Mouse (Mus musculus): Measurements from ENCODE around the gene Fam166b.
A peak's percentile ranks its signal among the peaks of the same experiment; 100 is the strongest.

Fam166b gene

DNA sequence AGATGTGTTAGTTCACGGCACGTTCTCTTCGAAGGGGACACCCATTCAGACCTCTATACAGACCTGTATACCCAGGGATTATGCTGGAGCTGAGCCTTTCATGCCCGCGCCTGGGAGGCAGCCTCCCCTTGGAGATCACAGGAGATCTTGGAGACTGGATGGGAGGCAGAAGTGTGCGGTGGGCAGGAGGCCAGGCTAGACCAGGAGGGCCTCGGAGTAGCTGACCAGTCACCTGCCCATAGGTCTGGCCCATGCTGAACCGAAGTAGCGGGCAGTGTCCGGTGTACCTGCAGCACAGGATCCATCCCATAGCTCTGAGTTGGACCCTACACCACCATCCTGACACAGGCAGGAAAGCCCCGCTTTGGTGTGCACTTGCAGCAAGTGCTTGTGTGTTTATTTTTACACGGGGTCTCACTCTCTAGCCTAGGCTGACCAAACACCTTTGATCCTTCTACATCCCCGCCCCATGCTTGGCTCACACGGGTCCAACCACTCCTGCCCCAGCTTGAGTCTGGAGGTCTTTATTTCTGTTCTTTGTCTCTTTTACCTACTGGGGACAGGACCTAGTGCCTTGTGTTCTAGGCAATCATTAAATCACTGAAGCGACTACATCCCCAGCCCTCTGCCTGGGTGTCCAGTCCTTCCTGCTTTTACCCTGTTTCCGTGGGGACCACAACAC is 613 bp downstream of the Fam166b start:
- no peak for DNase-seq (ENCODE audit: low spot score)

- no peak for DNase-seq (ENCODE audit: low spot score)
Observed at GRCm38 (mm10) chr4:43427501-43428179, 1.3 kb downstream of the Fam166b start.

DNA sequence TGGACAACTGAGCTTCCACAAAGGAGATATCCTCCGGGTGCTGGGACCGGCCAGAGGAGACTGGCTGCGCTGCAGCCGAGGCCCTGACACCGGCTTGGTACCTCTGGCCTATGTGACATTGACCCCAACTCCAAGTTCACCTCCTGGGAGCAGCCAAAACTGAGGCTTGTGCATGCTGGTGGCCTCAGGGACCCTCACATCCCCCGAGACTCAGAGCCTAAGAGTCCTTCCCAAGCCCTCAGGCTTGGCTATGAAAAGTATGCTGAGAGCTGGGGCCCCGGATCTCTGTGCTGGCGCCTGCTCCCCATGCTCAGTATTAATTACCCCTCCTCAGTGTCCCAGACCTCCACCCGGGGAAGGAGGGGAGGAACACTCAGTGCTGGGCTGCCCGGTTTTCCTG is 2.4 kb downstream of the Fam166b start:
- DNase-seq (ENCODE audit: low spot score), result no peak

DNA sequence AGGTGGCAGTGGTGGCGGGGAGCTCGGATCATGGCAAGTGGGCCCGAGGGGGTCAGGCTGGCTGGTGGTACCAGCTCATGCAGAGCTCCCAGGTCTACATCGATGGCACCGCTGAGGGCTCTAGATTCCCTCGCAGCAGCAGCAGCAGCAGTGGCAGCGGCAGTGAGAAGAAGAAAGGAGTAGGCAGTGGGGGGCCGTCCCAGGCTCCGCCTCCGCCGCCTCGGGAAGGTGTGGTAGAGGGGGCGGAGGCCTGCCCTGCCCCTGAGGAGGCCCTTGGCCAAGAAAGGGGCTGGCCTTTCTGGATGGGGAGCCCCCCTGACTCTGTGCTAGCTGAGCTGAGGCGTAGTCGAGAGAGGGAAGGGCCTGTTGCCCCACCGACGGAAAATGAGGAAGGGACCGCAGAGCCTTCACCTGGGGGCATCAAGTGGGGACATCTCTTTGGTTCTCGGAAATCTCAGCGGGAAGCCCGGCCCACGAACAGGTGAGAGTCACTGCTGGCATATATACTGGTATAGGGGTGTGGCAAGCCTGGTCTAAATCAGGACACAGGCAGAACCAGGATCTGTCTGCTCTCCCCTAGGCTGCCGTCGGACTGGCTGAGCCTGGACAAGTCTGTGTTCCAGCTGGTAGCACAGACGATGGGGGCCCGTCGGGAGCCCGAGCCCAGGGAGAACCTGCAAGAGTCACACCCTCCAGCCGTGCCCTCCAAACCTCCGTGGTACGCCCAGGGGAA is 3.1 kb downstream of the Fam166b start:
- no peak for DNase-seq (ENCODE audit: low spot score)

DNA sequence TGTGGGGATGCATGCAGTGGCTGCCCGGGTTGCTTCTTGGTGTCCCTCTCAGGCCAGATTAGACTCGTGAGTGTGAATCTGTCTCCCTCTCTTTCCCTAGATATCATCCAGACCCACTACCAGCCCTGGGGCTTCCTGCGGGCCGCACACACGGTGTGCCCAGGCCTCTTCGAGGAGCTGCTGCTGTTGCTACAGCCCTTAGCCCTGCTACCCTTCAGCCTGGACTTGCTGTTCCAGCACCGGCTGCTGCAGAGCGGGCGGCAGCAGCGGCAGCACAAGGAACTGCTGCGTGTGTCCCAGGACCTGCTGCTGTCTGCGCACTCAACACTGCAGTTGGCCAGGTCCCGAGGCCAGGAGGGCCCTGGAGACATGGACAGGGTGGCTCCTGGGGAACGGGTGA is 3.7 kb downstream of the Fam166b start:
- no peak for DNase-seq (ENCODE audit: low spot score)

DNA sequence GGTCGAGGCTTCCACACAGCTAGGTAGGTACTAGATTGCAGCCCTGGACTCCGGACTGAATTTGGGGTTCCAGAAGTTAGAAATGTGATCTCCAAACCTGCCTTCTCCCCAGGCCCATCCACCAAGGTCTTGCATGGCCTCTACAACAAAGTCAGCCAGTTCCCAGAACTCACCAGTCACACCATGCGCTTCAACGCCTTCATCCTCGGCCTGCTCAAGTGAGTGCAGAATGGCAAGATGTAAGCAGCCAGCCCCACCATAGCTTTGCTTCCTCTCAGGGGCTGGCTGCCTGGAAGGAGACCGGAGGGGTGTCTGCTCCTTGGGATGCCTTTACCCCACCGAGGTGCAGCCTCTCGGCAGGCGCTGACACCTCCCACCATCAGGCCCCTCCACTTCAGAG is 4.9 kb downstream of the Fam166b start:
- no peak for DNase-seq (ENCODE audit: low spot score)

- no peak for DNase-seq (ENCODE audit: low spot score)
Observed at GRCm38 (mm10) chr4:43423267-43423934, 5.5 kb downstream of the Fam166b start.

DNA sequence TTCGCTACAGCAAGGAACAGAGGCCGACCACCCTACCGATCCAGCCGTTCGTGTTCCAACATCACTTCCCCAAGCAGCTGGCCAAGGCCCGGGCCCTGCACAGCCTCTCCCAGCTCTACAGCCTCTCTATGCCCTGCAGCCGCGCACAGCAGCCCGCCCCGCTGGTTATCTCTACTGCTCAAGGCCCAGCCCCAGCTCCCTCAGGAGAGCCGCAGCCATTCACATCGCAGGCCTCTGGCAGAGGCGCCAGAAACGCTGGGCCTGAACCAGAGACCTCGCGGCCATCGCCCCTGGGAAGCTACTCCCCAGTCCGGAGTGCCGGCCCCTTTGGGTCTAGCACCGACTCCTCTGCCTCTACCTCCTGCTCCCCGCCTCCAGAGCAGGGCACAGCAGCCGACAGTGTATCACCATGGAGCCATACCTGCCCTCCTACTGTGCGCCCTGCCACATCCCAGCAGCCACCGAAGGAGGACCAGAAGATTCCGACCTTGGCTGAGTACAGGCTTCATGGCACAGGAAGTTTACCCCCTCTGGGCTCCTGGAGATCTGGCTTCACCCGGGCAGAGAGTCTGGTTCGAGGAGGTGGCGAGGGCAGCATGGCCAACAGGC is 7.2 kb downstream of the Fam166b start:
- DNase-seq (ENCODE audit: low spot score), result no peak

- peak; percentile 84 for DNase-seq (ENCODE audit: low spot score)
Observed at GRCm38 (mm10) chr4:43420305-43420704, 8.6 kb downstream of the Fam166b start.

DNA sequence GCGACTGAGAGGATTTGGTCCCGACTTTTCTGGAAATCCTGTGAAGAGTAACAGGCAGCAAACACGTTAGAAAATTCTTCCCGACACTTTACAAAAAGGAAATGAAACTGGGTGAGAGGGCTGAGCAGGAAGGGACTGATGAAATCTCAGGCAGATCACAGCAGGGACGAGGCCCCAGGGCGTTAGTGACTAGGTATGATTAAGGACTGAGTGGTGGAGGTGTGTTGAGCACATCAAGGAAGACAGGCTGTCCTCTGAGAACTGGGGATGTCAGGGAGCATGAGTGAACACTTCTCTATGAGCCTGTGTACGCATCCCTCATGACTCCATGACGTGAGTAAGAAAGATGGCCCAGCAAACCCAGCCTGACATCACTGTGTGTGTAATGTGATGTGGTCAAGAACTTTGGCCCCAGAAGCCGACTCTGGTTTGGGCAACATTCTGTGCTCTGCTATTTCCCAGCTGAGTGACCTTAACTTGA is 9.1 kb downstream of the Fam166b start:
- DNase-seq (ENCODE audit: low spot score), result no peak

GRCm38 (mm10) chr4:43418973-43419656 is 9.8 kb downstream of the Fam166b start:
- no peak for DNase-seq (ENCODE audit: low spot score)

DNA sequence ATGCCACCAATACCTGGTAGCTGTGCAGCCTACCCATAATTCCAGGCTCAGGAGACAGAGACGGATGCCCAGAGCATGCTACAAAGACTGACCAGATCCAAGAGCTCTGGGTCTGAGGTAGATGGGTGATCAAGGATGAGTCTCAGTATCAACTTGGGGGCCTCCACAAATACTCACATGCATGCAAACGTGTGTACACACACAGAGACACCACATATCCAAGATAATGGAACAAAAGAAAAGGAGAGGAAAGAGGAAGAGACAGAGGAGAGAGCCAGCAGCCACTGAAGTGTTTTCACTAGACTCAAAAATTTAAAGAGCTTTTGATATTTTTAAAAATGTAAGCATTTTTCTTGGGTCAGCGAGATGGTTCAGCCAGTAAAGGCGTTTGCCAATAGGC is 10.5 kb downstream of the Fam166b start:
- DNase-seq (ENCODE audit: low spot score), result no peak

DNA sequence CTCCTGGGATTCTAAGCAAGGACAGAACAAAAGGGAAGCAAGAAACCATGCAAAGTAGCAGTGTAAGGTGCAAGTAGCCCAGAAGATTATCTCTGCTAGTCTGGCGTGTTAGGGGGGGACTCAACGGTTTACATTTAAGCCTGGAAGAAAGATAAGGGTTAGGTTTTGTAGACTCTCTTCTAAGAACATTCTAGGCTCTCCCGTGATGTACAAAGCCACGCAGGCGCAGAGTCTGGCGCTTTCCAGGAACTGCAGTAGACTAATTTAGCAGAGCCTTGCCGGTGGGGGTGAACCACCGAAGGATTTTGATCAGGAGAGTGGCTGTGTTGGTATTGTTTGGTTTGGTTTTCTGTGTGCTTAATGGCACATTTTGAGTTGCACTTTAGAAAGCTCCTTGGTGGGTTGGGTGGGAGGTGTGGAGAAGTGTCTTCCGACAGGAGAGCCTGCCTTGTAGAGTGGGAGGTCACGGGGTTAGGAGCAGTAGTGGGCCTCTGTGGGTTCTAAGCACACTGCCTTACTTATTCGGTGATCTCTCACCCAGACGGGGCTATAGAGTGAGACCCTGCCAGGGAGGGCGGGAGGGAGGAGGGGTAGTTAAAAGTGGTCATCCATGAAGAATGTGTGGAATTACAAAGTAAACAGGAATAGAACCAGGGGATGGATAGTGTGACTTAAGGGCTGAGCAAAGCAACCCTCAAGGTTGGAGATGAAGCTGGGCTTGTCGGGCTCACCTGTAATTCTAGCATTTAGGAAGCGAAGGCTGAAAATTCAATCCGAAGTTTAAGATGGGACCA is 11.5 kb downstream of the Fam166b start:
- no peak for DNase-seq (ENCODE audit: low spot score)

DNA sequence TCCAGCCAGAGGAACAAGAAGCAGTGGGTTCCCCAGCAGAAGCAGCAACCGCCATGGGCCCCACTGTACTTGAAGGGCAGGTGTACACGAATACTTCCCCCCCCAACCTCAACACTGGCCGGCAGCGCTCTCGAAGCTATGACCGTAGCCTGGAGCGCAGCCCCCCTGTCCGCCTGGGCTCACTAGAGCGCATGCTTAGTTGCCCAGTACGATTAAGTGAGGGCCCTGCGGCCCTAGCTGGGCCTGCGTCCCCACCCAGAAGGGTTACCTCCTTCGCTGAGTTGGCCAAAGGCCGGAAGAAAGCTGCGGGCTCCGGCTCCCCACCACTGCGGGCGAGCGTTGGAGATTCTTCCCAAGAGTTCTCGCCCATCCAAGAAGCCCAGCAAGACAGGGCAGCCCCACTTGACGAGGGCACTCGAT is 12.9 kb downstream of the Fam166b start:
- no peak for DNase-seq (ENCODE audit: low spot score)

- no peak for DNase-seq (ENCODE audit: low spot score)
Observed at GRCm38 (mm10) chr4:43415221-43416070, 13.5 kb downstream of the Fam166b start.

DNA sequence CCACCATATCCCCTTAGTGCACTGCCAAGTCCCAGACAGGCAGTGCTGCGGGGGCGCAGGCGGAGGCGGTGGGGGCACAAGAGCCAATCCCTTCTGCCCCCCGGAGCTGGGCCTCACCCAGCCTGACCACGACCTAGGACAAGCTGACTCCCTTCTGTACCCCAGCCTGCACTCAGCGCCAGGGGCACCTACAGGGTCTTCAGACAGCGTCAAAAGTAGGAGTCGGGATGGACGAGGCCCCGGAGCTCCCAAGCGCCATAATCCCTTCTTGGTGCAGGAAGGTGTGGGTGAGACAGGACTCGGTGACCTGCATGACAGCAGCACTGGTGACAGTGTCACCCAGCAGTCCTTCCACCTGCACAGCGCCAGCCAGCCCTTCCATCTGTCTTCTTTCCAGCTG is 14.2 kb downstream of the Fam166b start:
- DNase-seq (ENCODE audit: low spot score), result no peak

DNA sequence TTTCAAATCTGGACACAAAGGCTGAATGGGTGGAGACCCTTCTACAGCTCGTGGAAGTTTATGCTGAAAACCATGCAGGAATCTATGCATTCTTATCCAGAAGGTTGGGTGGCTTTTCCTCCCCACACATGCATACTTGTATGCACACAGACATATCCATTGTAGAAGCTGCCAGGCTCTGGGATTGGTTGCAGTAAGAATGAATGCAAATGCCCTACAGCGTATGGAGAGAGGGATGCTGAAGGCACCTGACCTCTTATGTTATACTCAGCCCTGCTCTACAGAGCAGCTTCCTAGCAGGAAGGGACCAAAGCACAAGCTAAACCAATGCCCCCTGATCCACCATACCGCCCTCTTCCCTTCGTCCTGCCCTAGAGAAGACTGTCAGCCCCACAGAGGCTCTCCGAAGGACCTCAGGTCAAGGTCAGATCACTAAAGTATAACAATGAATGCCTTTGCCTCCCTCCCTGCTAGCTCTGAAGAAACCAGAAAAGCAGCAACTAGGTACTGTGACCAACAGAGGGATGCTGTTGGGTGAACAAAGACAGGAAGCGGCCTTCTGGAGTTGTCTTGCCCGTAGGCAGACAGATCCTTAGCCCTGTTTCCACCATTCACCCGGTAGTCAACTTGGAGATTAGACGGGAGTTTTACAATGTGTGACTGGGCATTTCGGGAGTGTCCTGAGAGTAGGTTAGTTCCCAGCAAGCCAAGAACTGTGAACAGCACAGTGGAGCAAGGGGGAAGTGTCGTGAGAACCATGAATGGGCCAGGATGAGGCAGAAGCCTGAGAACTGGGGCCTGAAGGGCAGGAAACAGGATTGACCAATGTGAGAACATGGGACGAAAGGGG is 21.6 kb downstream of the Fam166b start:
- no peak for DNase-seq (ENCODE audit: low spot score)

DNA sequence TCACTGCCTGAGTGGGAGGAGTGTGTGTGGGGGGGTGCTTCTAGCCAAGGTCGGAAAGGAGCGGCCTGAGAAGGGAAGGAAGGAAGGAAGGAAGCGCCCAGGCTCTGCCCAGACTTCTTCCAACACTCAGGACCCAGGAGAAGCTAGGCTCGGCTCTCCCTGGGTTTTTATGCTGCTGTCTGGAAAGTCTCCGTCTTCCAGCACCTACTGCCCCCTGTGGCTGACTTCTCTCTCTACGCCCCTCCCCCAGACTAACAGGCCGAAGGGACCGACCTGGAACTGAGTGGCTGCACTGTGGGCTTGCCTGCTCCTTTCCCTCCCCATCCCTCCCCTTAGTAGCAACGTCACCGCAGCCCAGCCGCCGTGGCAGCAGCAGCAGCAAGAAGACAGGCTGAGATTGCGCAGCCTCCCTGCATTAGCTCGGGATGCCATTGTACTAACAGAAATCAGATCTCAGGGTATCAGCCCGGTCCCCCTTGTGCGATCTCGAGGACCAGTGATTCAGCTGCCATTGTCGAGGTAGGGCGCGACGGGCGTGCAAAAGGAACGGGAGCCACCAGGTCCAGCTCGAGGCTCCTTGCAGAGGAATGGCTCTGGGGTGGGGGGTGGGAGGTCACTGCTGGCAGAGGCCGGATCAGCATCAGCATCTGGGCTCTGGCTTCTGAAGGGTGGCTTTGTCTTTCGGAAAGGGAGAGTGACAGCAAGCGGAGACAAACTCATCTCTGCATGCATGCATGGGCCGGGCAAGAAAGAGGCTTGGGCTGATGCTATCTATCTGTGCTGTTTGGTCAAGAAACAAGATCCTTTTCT is 22.6 kb downstream of the Fam166b start:
- peak; percentile 79 for DNase-seq (ENCODE audit: low spot score)
